Mouse (Mus musculus) embryonic fibroblast, embryonic 13.5 days (primary cell): ENCODE data around the gene Sgms2.

Experiments used
- CTCF ChIP-seq: IDR thresholded peaks from 2 replicates; pipeline ENCODE4 v1.5.1; 2011; ENCODE audit warnings: mild to moderate bottlenecking, control low read depth, low read length, moderate library complexity, borderline replicate concordance; ENCODE audit not compliant: insufficient read depth
- POLR2A ChIP-seq: IDR thresholded peaks from 2 replicates; pipeline ENCODE4 v1.6.1; 2011; ENCODE audit warnings: low read depth, mild to moderate bottlenecking, control low read depth, low read length, moderate library complexity

DNA sequence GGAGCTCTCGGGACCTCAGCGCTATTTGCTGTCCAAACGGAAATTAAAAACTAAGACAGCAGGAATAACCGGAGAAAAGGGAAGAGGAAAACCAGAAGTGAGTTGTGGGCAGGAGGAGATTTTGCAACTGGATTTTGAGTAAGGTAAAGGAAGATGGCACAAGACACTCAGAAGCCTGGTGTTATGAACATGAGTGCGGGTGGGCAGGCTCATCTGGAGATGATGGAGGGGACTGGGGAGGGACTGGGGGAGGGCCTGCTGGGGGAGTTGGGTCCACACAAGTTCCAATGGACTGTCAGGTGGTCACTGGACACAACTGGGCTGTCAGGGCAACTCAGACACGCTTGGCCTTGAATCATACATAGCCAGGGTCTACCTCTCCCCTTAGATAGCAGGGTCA lies 24.8 kb downstream of the Sgms2 start:
- no peak for TF ChIP-seq POLR2A
- TF ChIP-seq CTCF: no peak
